Mouse (Mus musculus) bone marrow, adult 2 months (tissue): ENCODE results near the gene Nop58. TPM values are rescaled to one million over a fixed set of nuclear protein-coding genes. Genes with fewer than 3 reads are reported as not detected.
"Not testable (repeated sequence)": the region's sequence is repeated elsewhere in the genome, so short reads cannot be mapped to it uniquely, and the experiment has no call there.

ENCODE experiments used
- H3K27ac ChIP-seq: fragments of 200-500 bp; 2 replicates; pipeline ENCODE4 v1.5.1; 2012; ENCODE audit warnings: low read depth, mild to moderate bottlenecking, control low read depth, inconsistent platforms, low read length; ENCODE audit not compliant: control insufficient read depth, poor library complexity, insufficient read depth
- H3K4me1 ChIP-seq: fragments of 200-500 bp; 2 replicates; pipeline ENCODE4 v1.6.1; 2011; ENCODE audit warnings: low read length; ENCODE audit not compliant: control insufficient read depth, insufficient read depth
- H3K4me3 ChIP-seq: fragments of 200-500 bp; replicated peaks from 2 replicates; pipeline ENCODE3; 2011; ENCODE audit warnings: mild to moderate bottlenecking, low read depth, low read length, control low read depth; ENCODE audit not compliant: control insufficient read depth
- CTCF ChIP-seq: fragments of 200-500 bp; IDR thresholded peaks from 2 replicates; pipeline ENCODE4 v1.5.1; 2011; ENCODE audit warnings: low read length, control low read depth; ENCODE audit not compliant: control insufficient read depth, insufficient read depth
- POLR2A ChIP-seq: fragments of 200-500 bp; IDR thresholded peaks from 2 replicates; pipeline ENCODE4 v1.6.1; 2011; ENCODE audit warnings: low read depth, mild to moderate bottlenecking, control low read depth, low read length, borderline replicate concordance; ENCODE audit not compliant: control insufficient read depth
- WGBS: fragments of 180-500 bp; shearing (Covaris S2); methylation state at CpG from one replicate; pipeline ENCODE4 v1.1.7; 2018; 5-methylcytosine and 5-hydroxymethylcytosine counted together
- polyA plus RNA-seq: library from polyadenylated mRNA; stranded (reverse); fragments of >200 nt; gene quantifications from 2 replicates; pipeline ENCODE4 v1.2.4, GENCODE M21; 2011; ENCODE audit warnings: low replicate concordance; ENCODE audit not compliant: missing spikeins, insufficient read depth, insufficient read length

Gene Nop58
- 108 and 150 TPM in 2 replicates for polyA plus RNA-seq

- peak; percentile 87 for TF ChIP-seq POLR2A
- no peak for TF ChIP-seq CTCF
- WGBS, result under 1% methylated on average over 49 of the region's 49 CpGs
- H3K4me3 ChIP-seq, result peak within 1 kb of the TSS; percentile 91
- H3K27ac ChIP-seq, result peak within 1 kb of the TSS; percentile 74
- H3K4me1 ChIP-seq, result no peaks in the 10 kb centered on the region; the same call in 1 of the 2 replicates
Measured at GRCm38 (mm10) chr1:59684819-59685755, at the start of gene Nop58. Gene Nop58 (plus strand): TSS chr1:59684971.

- H3K4me1 ChIP-seq, result no peaks in the 10 kb centered on the region; the same call in 1 of the 2 replicates
- no peak overlapping the region for H3K27ac ChIP-seq
- H3K4me3 ChIP-seq, result no peak overlapping the region
- TF ChIP-seq CTCF, result no peak
- WGBS, result 62% methylated on average over 1 of the region's 1 CpGs
Measured at GRCm38 (mm10) chr1:59636349-59636748, 48.4 kb upstream of the Nop58 start.

GRCm38 (mm10) chr1:59638371-59638770 lies 46.4 kb upstream of the Nop58 start:
- Histone ChIP-seq H3K4me3 (no peak overlapping the region), H3K27ac (no peak overlapping the region), H3K4me1 (no peaks in the 10 kb centered on the region)
- TF ChIP-seq CTCF (no peak), POLR2A (no peak)
- 77% methylated on average over 3 of the region's 3 CpGs for WGBS

- H3K4me1 ChIP-seq, result no peaks in the 10 kb centered on the region
- TF ChIP-seq CTCF, result no peak
- no peak for TF ChIP-seq POLR2A
- H3K27ac ChIP-seq, result no peak overlapping the region
- H3K4me3 ChIP-seq, result no peak overlapping the region
- WGBS, result 52% methylated on average over 1 of the region's 1 CpGs
Measured at GRCm38 (mm10) chr1:59642488-59642887, 42.3 kb upstream of the Nop58 start.

DNA sequence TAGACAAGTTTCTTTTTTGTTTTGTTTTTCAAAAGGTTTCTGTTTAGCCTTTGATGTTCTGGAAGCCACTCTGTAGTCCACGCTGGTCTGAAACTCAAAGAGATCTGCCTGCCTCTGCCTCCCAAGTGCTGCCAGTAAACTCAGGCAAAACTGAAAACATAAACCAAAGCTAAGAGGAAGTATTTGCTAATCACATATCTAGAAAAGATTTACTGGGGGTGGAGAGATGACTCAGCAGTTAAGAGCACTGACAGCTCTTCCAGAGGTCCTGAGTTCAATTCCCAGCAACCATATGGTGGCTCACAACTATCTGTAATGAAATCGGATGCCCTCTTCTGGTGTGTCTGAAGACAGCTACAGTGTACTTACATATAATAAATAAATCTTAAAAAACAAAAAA lies 38.3 kb upstream of the Nop58 start:
- H3K4me3 ChIP-seq, H3K27ac ChIP-seq, H3K4me1 ChIP-seq: not testable (repeated sequence)
- WGBS, result 85% methylated on average over 2 of the region's 2 CpGs

DNA sequence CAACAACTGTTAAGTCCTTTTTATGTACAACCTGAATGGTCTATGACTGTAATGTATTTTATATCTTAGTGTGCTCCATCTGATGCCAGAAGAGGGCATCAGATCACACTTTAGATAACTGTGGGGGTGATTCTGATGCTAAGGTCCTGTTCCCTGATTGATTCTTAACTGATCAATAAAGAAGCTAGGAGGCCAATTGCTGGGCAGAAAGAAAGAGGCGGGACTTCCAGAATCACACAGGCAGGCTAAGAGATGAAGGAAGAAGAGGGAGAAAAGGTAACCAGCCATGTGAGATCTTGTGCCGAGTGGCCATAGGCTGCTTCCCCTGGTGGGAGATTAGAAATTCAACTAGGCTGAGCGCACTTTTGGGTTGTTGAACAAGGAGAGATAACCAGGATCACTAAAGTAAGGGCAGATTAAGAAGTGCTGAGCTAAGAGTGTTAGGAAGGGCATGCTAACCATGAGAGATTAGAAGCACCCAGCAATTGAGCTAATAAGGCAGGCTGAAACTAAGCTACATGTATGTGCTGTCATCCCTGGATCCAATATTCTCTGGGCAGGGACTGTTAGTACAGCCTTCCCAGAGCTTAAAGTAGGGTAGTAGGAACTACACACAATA lies 33.5 kb upstream of the Nop58 start:
- Histone ChIP-seq H3K4me1 (no peaks in the 10 kb centered on the region), H3K27ac (no peak overlapping the region), H3K4me3 (no peak overlapping the region)
- WGBS, result 60% methylated on average over 3 of the region's 3 CpGs
- TF ChIP-seq CTCF (no peak), POLR2A (no peak)

DNA sequence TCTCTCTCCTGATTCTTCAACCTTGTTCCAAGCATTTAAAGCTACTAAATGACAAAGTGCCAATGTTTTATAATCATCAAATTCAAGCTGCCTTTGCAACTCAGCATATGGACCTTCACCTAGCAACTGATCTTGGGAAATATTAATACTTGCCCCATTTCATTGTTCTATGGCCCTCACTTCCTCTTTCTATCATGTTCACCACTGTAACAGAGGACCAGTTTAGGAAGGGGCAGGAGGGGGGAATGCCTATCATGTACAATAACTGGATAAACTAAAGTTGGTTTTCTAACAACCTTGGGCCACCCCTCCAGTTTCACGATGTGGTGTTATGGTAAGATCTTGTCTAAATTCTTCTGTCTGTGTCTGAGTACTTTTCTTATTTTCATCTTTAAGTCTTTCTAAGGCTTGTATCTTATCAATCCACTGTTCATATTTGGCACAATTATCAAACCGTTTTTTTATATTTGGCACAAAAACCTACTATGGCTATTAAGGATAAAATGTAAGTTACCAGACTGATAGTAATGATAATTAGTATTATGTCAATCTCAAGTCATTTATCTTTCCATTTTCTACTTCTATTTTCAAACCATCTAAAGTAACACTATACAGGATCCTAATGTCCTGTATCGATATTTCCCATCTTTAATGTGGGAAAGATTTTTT lies 31.4 kb upstream of the Nop58 start:
- Histone ChIP-seq H3K4me3 (no peak overlapping the region), H3K4me1 (no peaks in the 10 kb centered on the region), H3K27ac (no peak overlapping the region)
- TF ChIP-seq POLR2A (no peak), CTCF (no peak)
- WGBS, result 69% methylated on average over 3 of the region's 3 CpGs
